Mouse (Mus musculus): ENCODE results near the gene Plekhs1. TPM values are rescaled to one million over a fixed set of nuclear protein-coding genes. Genes with fewer than 3 reads are reported as not detected.

Gene Plekhs1
- total and polyA plus RNA-seq, 2 experiments from 2014 or later = 0.14 to 0.29 TPM

- DNase-seq (no peak), ATAC-seq (no peak)
- Histone ChIP-seq H3K9ac (no peak overlapping the region), H3K4me3 (ENCODE audit: low read depth, low read length) (no peak overlapping the region), H3K4me1 (ENCODE audit: insufficient read depth) (0 out of 2 replicates have a peak, but pooled peaks cover 4% of the 10 kb centered on the region), H3K9me3 (ENCODE audit: low read length) (no peaks in the 10 kb centered on the region), H3K36me3 (ENCODE audit: insufficient read depth) (no peaks in the 10 kb centered on the region), H3K27ac (ENCODE audit: low read depth, low read length) (no peak overlapping the region), H3K27me3 (ENCODE audit: insufficient read depth, low read length) (no peaks in the 10 kb centered on the region), H3K4me2 (ENCODE audit: low read depth) (no peak overlapping the region)
- 72% methylated on average over 17 of the region's 17 CpGs for WGBS
- no peak for TF ChIP-seq CTCF (IDR thresholded peaks at IDR 0.05; ENCODE audit: low read depth)
Measured at GRCm38 (mm10) chr19:56424606-56425395, 36.6 kb upstream of the Plekhs1 start.

- DNase-seq (no peak), ATAC-seq (no peak)
- no peak overlapping the region for H3K27ac ChIP-seq (ENCODE audit: low read depth, low read length)
- no peak for TF ChIP-seq CTCF (IDR thresholded peaks at IDR 0.05; ENCODE audit: low read depth)
- H3K4me1 ChIP-seq (ENCODE audit: insufficient read depth) = 0 out of 2 replicates have a peak, but pooled peaks cover 4% of the 10 kb centered on the region
- H3K9me3 ChIP-seq (ENCODE audit: low read length) = no peaks in the 10 kb centered on the region
- no peak overlapping the region for H3K4me3 ChIP-seq (ENCODE audit: low read depth, low read length)
- H3K4me2 ChIP-seq (ENCODE audit: low read depth) = no peak overlapping the region
- no peaks in the 10 kb centered on the region for H3K36me3 ChIP-seq (ENCODE audit: insufficient read depth)
- no peaks in the 10 kb centered on the region for H3K27me3 ChIP-seq (ENCODE audit: insufficient read depth, low read length)
- WGBS = 50% methylated on average over 9 of the region's 9 CpGs
- no peak overlapping the region for H3K9ac ChIP-seq
Measured at GRCm38 (mm10) chr19:56425492-56425891, 35.9 kb upstream of the Plekhs1 start.

GRCm38 (mm10) chr19:56430369-56430768 is 31.1 kb upstream of the Plekhs1 start:
- H3K9ac ChIP-seq = no peak overlapping the region
- DNase-seq (no peak), ATAC-seq (peak; percentile 47; the same call in 1 of the 2 replicates)
- H3K9me3 ChIP-seq (ENCODE audit: low read length) = no peaks in the 10 kb centered on the region
- no peaks in the 10 kb centered on the region for H3K27me3 ChIP-seq (ENCODE audit: insufficient read depth, low read length)
- WGBS = 74% methylated on average over 8 of the region's 8 CpGs
- no peak overlapping the region for H3K4me2 ChIP-seq (ENCODE audit: low read depth)
- H3K27ac ChIP-seq (ENCODE audit: low read depth, low read length) = no peak overlapping the region
- peak; percentile 54 for TF ChIP-seq CTCF (IDR thresholded peaks at IDR 0.05; ENCODE audit: low read depth)
- 0 out of 2 replicates have a peak, but pooled peaks cover 4% of the 10 kb centered on the region for H3K4me1 ChIP-seq (ENCODE audit: insufficient read depth)
- no peak overlapping the region for H3K4me3 ChIP-seq (ENCODE audit: low read depth, low read length)
- no peaks in the 10 kb centered on the region for H3K36me3 ChIP-seq (ENCODE audit: insufficient read depth)

GRCm38 (mm10) chr19:56432706-56433105 is 28.7 kb upstream of the Plekhs1 start:
- Histone ChIP-seq H3K36me3 (ENCODE audit: insufficient read depth) (0 out of 2 replicates have a peak, but pooled peaks cover 5% of the 10 kb centered on the region), H3K9me3 (ENCODE audit: low read length) (no peaks in the 10 kb centered on the region), H3K4me1 (ENCODE audit: insufficient read depth) (no peaks in the 10 kb centered on the region), H3K9ac (no peak overlapping the region), H3K27me3 (ENCODE audit: insufficient read depth, low read length) (no peaks in the 10 kb centered on the region), H3K4me2 (ENCODE audit: low read depth) (no peak overlapping the region), H3K4me3 (ENCODE audit: low read depth, low read length) (no peak overlapping the region), H3K27ac (ENCODE audit: low read depth, low read length) (no peak overlapping the region)
- no peak for TF ChIP-seq CTCF (IDR thresholded peaks at IDR 0.05; ENCODE audit: low read depth)
- WGBS = 82% methylated on average over 10 of the region's 10 CpGs
- ATAC-seq = no peak
- DNase-seq = no peak

GRCm38 (mm10) chr19:56433581-56433980 is 27.9 kb upstream of the Plekhs1 start:
- Histone ChIP-seq H3K4me3 (ENCODE audit: low read depth, low read length) (no peak overlapping the region), H3K4me1 (ENCODE audit: insufficient read depth) (no peaks in the 10 kb centered on the region), H3K9ac (no peak overlapping the region), H3K27me3 (ENCODE audit: insufficient read depth, low read length) (no peaks in the 10 kb centered on the region), H3K27ac (ENCODE audit: low read depth, low read length) (no peak overlapping the region), H3K36me3 (ENCODE audit: insufficient read depth) (0 out of 2 replicates have a peak, but pooled peaks cover 5% of the 10 kb centered on the region), H3K4me2 (ENCODE audit: low read depth) (no peak overlapping the region), H3K9me3 (ENCODE audit: low read length) (no peaks in the 10 kb centered on the region)
- no peak for DNase-seq
- 95% methylated on average over 7 of the region's 7 CpGs for WGBS
- no peak for ATAC-seq
- no peak for TF ChIP-seq CTCF (IDR thresholded peaks at IDR 0.05; ENCODE audit: low read depth)

GRCm38 (mm10) chr19:56436380-56436779 is 25.1 kb upstream of the Plekhs1 start:
- Histone ChIP-seq H3K27me3 (ENCODE audit: insufficient read depth, low read length) (no peaks in the 10 kb centered on the region), H3K4me1 (ENCODE audit: insufficient read depth) (no peaks in the 10 kb centered on the region), H3K27ac (ENCODE audit: low read depth, low read length) (no peak overlapping the region), H3K9me3 (ENCODE audit: low read length) (no peaks in the 10 kb centered on the region), H3K4me3 (ENCODE audit: low read depth, low read length) (no peak overlapping the region), H3K4me2 (ENCODE audit: low read depth) (no peak overlapping the region), H3K9ac (no peak overlapping the region), H3K36me3 (ENCODE audit: insufficient read depth) (0 out of 2 replicates have a peak, but pooled peaks cover 5% of the 10 kb centered on the region)
- no peak for TF ChIP-seq CTCF (IDR thresholded peaks at IDR 0.05; ENCODE audit: low read depth)
- DNase-seq = no peak
- WGBS = 82% methylated on average over 13 of the region's 13 CpGs
- no peak for ATAC-seq

GRCm38 (mm10) chr19:56438357-56439071 is 22.9 kb upstream of the Plekhs1 start:
- no peaks in the 10 kb centered on the region for H3K4me1 ChIP-seq (ENCODE audit: insufficient read depth)
- no peak overlapping the region for H3K4me2 ChIP-seq (ENCODE audit: low read depth)
- ATAC-seq = no peak
- H3K27ac ChIP-seq (ENCODE audit: low read depth, low read length) = no peak overlapping the region
- no peaks in the 10 kb centered on the region for H3K9me3 ChIP-seq (ENCODE audit: low read length)
- no peak overlapping the region for H3K4me3 ChIP-seq (ENCODE audit: low read depth, low read length)
- no peak for DNase-seq
- H3K36me3 ChIP-seq (ENCODE audit: insufficient read depth) = 0 out of 2 replicates have a peak, but pooled peaks cover 5% of the 10 kb centered on the region
- TF ChIP-seq CTCF (IDR thresholded peaks at IDR 0.05; ENCODE audit: low read depth) = no peak
- 82% methylated on average over 7 of the region's 7 CpGs for WGBS
- H3K9ac ChIP-seq = no peak overlapping the region
- no peaks in the 10 kb centered on the region for H3K27me3 ChIP-seq (ENCODE audit: insufficient read depth, low read length)

All from forebrain, postnatal 0 days (tissue).